Mouse (Mus musculus): ENCODE results near the gene Vsig2. TPM values are rescaled to one million over a fixed set of nuclear protein-coding genes. Genes with fewer than 3 reads are reported as not detected.

The Vsig2 gene
- polyA plus RNA-seq, 1 experiment: not detected

DNA sequence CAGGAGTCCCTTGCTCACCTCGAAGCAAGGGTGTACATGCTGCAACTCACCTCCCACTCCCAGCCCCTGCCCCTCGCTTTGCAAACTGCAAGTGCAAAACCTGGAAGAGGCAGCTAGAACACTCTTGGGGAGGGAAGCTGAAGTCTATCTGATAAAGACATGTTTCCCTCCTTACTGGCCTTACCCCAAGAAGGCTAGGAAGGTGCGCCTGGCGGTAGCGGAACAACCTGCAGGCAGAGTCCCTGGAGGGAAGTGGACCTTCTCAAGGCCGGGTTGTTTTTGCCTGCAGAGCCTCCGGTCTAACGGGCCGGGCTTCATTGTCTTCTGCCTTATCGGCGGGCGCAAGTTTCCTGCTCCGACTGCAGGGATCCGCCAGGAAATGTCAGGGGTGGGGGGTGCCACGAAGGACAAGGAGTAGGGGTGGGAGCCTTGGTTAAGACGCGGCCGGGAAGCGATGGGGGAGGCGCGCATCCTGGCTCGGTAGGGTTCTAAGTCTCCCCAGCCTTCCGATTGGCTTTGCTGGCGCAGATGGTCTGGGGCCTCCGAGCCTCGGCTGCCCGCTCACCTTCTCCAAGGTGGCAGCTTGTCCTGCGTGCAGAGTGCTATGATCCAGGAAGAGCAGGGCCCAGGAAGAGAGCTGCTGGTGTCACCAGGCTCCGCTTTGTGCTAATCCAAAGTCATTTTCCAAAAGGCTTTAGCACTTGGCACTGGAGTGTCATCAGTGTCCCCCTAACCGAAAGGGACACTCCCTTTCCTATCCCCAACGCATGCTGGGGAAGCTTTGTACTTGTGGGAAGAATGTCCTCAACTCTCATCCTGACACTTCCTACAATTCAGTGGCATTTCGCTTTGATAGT is 8.8 kb upstream of the Vsig2 start:
- no peak for TF ChIP-seq POLR2A (IDR thresholded peaks at IDR 0.05; ENCODE audit: insufficient read length, low read depth)
- no peak for TF ChIP-seq TCF12 (IDR thresholded peaks at IDR 0.05; ENCODE audit: insufficient read depth, poor library complexity, severe bottlenecking)
- no peak for TF ChIP-seq TCF3 (IDR thresholded peaks at IDR 0.05; ENCODE audit: insufficient read length, low read depth)
- TF ChIP-seq MYOG (IDR thresholded peaks at IDR 0.05; ENCODE audit: control insufficient read depth in 1 of 3, insufficient read depth in 1 of 3, insufficient read length in 2 of 3, low read depth in 2 of 3): no peak
- TF ChIP-seq POLR2AphosphoS2 (IDR thresholded peaks at IDR 0.05; ENCODE audit: insufficient read length, low read depth): no peak
- no peaks in the 10 kb centered on the region for H3K27me3 ChIP-seq (ENCODE audit: control insufficient read depth, insufficient read depth, insufficient read length)
- H3K36me3 ChIP-seq (ENCODE audit: control insufficient read depth, insufficient read depth): no peaks in the 10 kb centered on the region
- no peak overlapping the region for H3K4me3 ChIP-seq
- H3K79me2 ChIP-seq (ENCODE audit: control insufficient read depth, insufficient read depth): no peaks in the 10 kb centered on the region
- no peak overlapping the region for H3ac ChIP-seq (ENCODE audit: control insufficient read depth, insufficient read length)
- H3K4me2 ChIP-seq (ENCODE audit: low read depth): no peak overlapping the region

DNA sequence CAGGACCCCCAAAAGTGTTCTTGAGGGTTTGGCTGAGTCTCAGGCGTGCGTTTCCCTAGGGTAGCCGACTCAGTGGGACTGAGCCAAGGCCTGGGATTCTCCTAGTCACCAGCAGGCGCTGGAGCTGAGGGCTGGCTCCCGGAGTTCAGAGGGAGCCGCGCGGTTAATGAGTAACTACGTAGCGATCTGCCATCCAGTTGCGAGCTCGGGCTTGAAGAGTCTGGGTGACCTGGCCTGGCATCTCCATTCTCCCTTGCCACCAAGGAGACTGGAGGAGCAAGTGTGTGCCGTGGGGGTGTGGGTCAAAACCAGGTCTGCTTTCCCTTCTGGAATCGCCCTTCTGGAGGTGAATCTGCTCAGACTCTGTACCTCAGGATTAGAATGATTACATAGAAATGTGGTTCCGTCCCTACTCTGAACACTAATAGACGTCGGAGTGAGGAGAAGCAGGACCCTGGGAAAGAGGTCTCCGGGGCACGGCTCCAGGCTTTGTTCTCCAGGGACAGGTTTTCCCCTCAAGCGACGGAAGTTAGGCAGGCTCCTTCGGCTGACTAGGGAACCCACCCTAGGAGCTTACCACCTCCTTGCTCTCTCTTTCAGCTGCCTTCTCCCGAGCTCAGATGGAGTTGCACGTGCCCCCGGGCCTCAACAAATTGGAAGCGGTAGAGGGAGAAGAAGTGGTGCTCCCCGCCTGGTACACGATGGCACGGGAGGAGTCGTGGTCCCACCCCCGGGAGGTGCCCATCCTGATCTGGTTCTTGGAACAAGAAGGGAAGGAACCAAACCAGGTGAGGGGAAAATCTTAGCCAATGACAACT is 8.0 kb upstream of the Vsig2 start:
- H3K79me2 ChIP-seq (ENCODE audit: control insufficient read depth, insufficient read depth): no peaks in the 10 kb centered on the region
- TF ChIP-seq POLR2AphosphoS2 (IDR thresholded peaks at IDR 0.05; ENCODE audit: insufficient read length, low read depth) (no peak), MYOG (IDR thresholded peaks at IDR 0.05; ENCODE audit: control insufficient read depth in 1 of 3, insufficient read depth in 1 of 3, insufficient read length in 2 of 3, low read depth in 2 of 3) (no peak), REST (IDR thresholded peaks at IDR 0.05; ENCODE audit: insufficient read depth, insufficient read length) (no peak), TCF12 (IDR thresholded peaks at IDR 0.05; ENCODE audit: insufficient read depth, poor library complexity, severe bottlenecking) (no peak), SRF (IDR thresholded peaks at IDR 0.05; ENCODE audit: control insufficient read depth, insufficient read length, low read depth) (no peak), MAX (IDR thresholded peaks at IDR 0.05; ENCODE audit: low read depth) (no peak), TCF3 (IDR thresholded peaks at IDR 0.05; ENCODE audit: insufficient read length, low read depth) (no peak), MYOD1 (IDR thresholded peaks at IDR 0.05; ENCODE audit: control insufficient read depth in 1 of 3, insufficient read length in 2 of 3, low read depth in 2 of 3) (no peak), CEBPB (IDR thresholded peaks at IDR 0.05; ENCODE audit: insufficient read depth, poor library complexity, severe bottlenecking) (no peak), POLR2A (IDR thresholded peaks at IDR 0.05; ENCODE audit: insufficient read length, low read depth) (no peak), E2F4 (IDR thresholded peaks at IDR 0.05; ENCODE audit: insufficient read depth) (no peak), USF1 (IDR thresholded peaks at IDR 0.05; ENCODE audit: low read depth) (no peak)
- no peaks in the 10 kb centered on the region for H3K27me3 ChIP-seq (ENCODE audit: control insufficient read depth, insufficient read depth, insufficient read length)
- H3K4me2 ChIP-seq (ENCODE audit: low read depth): no peak overlapping the region
- no peak overlapping the region for H3ac ChIP-seq (ENCODE audit: control insufficient read depth, insufficient read length)
- no peaks in the 10 kb centered on the region for H3K36me3 ChIP-seq (ENCODE audit: control insufficient read depth, insufficient read depth)
- H3K4me3 ChIP-seq: no peak overlapping the region

DNA sequence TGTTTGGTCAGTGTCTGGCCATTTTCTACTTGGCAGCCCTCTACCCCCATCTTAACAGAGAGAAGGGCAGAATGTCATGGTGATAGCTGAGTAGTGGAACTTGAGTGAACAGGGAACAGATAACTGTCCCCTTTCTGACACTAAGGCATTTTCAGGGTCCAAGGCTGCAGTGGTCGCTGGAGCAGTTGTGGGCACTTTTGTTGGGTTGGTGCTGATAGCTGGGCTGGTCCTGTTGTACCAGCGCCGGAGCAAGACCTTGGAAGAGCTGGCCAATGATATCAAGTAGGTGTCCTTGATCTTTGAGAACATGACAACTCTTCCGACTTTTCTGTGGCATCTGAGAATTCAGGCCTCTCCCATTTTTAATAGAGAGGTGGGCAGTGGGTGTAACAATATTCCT is 2.2 kb upstream of the Vsig2 start:
- H3K27me3 ChIP-seq (ENCODE audit: control insufficient read depth, insufficient read depth, insufficient read length): no peaks in the 10 kb centered on the region
- no peak overlapping the region for H3ac ChIP-seq (ENCODE audit: control insufficient read depth, insufficient read length)
- no peak for TF ChIP-seq REST (IDR thresholded peaks at IDR 0.05; ENCODE audit: insufficient read depth, insufficient read length)
- no peak for TF ChIP-seq POLR2AphosphoS2 (IDR thresholded peaks at IDR 0.05; ENCODE audit: insufficient read length, low read depth)
- no peak for TF ChIP-seq CEBPB (IDR thresholded peaks at IDR 0.05; ENCODE audit: insufficient read depth, poor library complexity, severe bottlenecking)
- no peak for TF ChIP-seq MYOG (IDR thresholded peaks at IDR 0.05; ENCODE audit: control insufficient read depth in 1 of 3, insufficient read depth in 1 of 3, insufficient read length in 2 of 3, low read depth in 2 of 3)
- no peak for TF ChIP-seq USF1 (IDR thresholded peaks at IDR 0.05; ENCODE audit: low read depth)
- no peak for TF ChIP-seq E2F4 (IDR thresholded peaks at IDR 0.05; ENCODE audit: insufficient read depth)
- no peak for TF ChIP-seq MYOD1 (IDR thresholded peaks at IDR 0.05; ENCODE audit: control insufficient read depth in 1 of 3, insufficient read length in 2 of 3, low read depth in 2 of 3)
- no peak for TF ChIP-seq MAX (IDR thresholded peaks at IDR 0.05; ENCODE audit: low read depth)
- no peak for TF ChIP-seq TCF12 (IDR thresholded peaks at IDR 0.05; ENCODE audit: insufficient read depth, poor library complexity, severe bottlenecking)
- TF ChIP-seq TCF3 (IDR thresholded peaks at IDR 0.05; ENCODE audit: insufficient read length, low read depth): no peak
- no peak for TF ChIP-seq SRF (IDR thresholded peaks at IDR 0.05; ENCODE audit: control insufficient read depth, insufficient read length, low read depth)
- no peak for TF ChIP-seq POLR2A (IDR thresholded peaks at IDR 0.05; ENCODE audit: insufficient read length, low read depth)
- no peak overlapping the region for H3K4me3 ChIP-seq
- H3K4me2 ChIP-seq (ENCODE audit: low read depth): no peak overlapping the region
- H3K79me2 ChIP-seq (ENCODE audit: control insufficient read depth, insufficient read depth): no peaks in the 10 kb centered on the region
- H3K36me3 ChIP-seq (ENCODE audit: control insufficient read depth, insufficient read depth): no peaks in the 10 kb centered on the region

DNA sequence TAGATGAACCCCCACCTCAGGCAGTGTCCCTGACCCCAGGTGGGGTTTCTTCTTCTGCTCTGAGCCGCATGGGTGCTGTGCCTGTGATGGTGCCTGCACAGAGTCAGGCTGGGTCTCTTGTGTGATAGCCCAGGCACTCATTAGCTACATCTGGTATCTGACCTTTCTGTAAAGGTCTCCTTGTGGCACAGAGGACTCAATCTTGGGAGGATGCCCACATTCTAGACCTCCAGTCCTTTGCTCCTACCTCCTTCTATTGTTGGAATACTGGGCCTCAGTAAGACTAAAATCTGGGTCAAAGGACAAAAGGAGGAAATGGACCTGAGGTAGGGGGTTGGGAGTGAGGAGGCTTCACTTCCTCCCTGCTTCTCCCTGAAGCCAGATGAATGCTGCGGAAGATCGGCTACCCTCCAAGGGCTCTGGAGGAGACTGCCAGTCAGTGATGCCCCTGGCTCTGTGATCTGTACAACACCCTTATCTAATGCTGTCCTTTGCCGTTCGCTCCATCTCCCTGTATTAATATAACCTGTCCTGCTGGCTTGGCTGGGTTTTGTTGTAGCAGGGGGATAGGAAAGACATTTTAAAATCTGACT is 1.3 kb upstream of the Vsig2 start:
- no peak for TF ChIP-seq TCF12 (IDR thresholded peaks at IDR 0.05; ENCODE audit: insufficient read depth, poor library complexity, severe bottlenecking)
- no peak for TF ChIP-seq MYOG (IDR thresholded peaks at IDR 0.05; ENCODE audit: control insufficient read depth in 1 of 3, insufficient read depth in 1 of 3, insufficient read length in 2 of 3, low read depth in 2 of 3)
- no peak for TF ChIP-seq USF1 (IDR thresholded peaks at IDR 0.05; ENCODE audit: low read depth)
- TF ChIP-seq MYOD1 (IDR thresholded peaks at IDR 0.05; ENCODE audit: control insufficient read depth in 1 of 3, insufficient read length in 2 of 3, low read depth in 2 of 3): no peak
- no peak for TF ChIP-seq CEBPB (IDR thresholded peaks at IDR 0.05; ENCODE audit: insufficient read depth, poor library complexity, severe bottlenecking)
- no peak for TF ChIP-seq TCF3 (IDR thresholded peaks at IDR 0.05; ENCODE audit: insufficient read length, low read depth)
- no peak for TF ChIP-seq REST (IDR thresholded peaks at IDR 0.05; ENCODE audit: insufficient read depth, insufficient read length)
- no peak for TF ChIP-seq MAX (IDR thresholded peaks at IDR 0.05; ENCODE audit: low read depth)
- TF ChIP-seq E2F4 (IDR thresholded peaks at IDR 0.05; ENCODE audit: insufficient read depth): no peak
- no peak for TF ChIP-seq POLR2AphosphoS2 (IDR thresholded peaks at IDR 0.05; ENCODE audit: insufficient read length, low read depth)
- TF ChIP-seq SRF (IDR thresholded peaks at IDR 0.05; ENCODE audit: control insufficient read depth, insufficient read length, low read depth): no peak
- TF ChIP-seq POLR2A (IDR thresholded peaks at IDR 0.05; ENCODE audit: insufficient read length, low read depth): no peak
- Histone ChIP-seq H3K27me3 (ENCODE audit: control insufficient read depth, insufficient read depth, insufficient read length) (no peaks in the 10 kb centered on the region), H3ac (ENCODE audit: control insufficient read depth, insufficient read length) (no peak overlapping the region), H3K4me2 (ENCODE audit: low read depth) (no peak overlapping the region), H3K79me2 (ENCODE audit: control insufficient read depth, insufficient read depth) (no peaks in the 10 kb centered on the region), H3K36me3 (ENCODE audit: control insufficient read depth, insufficient read depth) (no peaks in the 10 kb centered on the region), H3K4me3 (no peak overlapping the region)

Data from myocyte (in vitro differentiated cells).